Mouse (Mus musculus): ENCODE results near the gene Nlrp4c.
"Not testable (repeated sequence)": the region's sequence is repeated elsewhere in the genome, so short reads cannot be mapped to it uniquely, and the experiment has no call there.

The Nlrp4c gene

GRCm38 (mm10) chr7:6044861-6045260 is at the start of gene Nlrp4c:
TSS of gene Nlrp4c (plus strand) at chr7:6045161.
- DNase-seq, result no peak

- no peak for DNase-seq
Observed at GRCm38 (mm10) chr7:6010910-6011309, 34.1 kb upstream of the Nlrp4c start, which contains the start of gene Vmn1r65. TSS of gene Vmn1r65 (minus strand) at chr7:6011010.

GRCm38 (mm10) chr7:6119501-6119900 is 74.5 kb downstream of the Nlrp4c start:
- no peak for DNase-seq

- not testable (repeated sequence) for DNase-seq
Observed at GRCm38 (mm10) chr7:6120104-6120503, 75.1 kb downstream of the Nlrp4c start.

- DNase-seq, result not testable (repeated sequence)
Observed at GRCm38 (mm10) chr7:6121128-6121527, 76.2 kb downstream of the Nlrp4c start.

GRCm38 (mm10) chr7:6126690-6127448 is 81.9 kb downstream of the Nlrp4c start:
- DNase-seq, result peak; percentile 79 to 88

- no peak for DNase-seq
Observed at GRCm38 (mm10) chr7:6130346-6130745, 85.4 kb downstream of the Nlrp4c start.

GRCm38 (mm10) chr7:6132646-6133045 is 87.7 kb downstream of the Nlrp4c start:
- no peak for DNase-seq

- DNase-seq, result no peak
Observed at GRCm38 (mm10) chr7:6136497-6136896, 91.5 kb downstream of the Nlrp4c start.

GRCm38 (mm10) chr7:6139295-6139694 is 94.3 kb downstream of the Nlrp4c start:
- DNase-seq, result no peak

- no peak for DNase-seq
Observed at GRCm38 (mm10) chr7:6143991-6144531, 99.1 kb downstream of the Nlrp4c start.

- DNase-seq, result no peak
Observed at GRCm38 (mm10) chr7:6145423-6146188, 100.6 kb downstream of the Nlrp4c start.

- DNase-seq, result no peak
Observed at GRCm38 (mm10) chr7:6146194-6146981, 101.4 kb downstream of the Nlrp4c start.

- no peak for DNase-seq
Observed at GRCm38 (mm10) chr7:6146982-6147325, 102.0 kb downstream of the Nlrp4c start.

- no peak for DNase-seq
Observed at GRCm38 (mm10) chr7:6147688-6148087, 102.7 kb downstream of the Nlrp4c start.

- DNase-seq, result no peak
Observed at GRCm38 (mm10) chr7:6151266-6151665, 106.3 kb downstream of the Nlrp4c start.

- no peak for DNase-seq
Observed at GRCm38 (mm10) chr7:6152036-6152435, 107.1 kb downstream of the Nlrp4c start.

- DNase-seq, result no peak
Observed at GRCm38 (mm10) chr7:6153131-6153530, 108.2 kb downstream of the Nlrp4c start.

- DNase-seq, result no peak
Observed at GRCm38 (mm10) chr7:6154164-6154563, 109.2 kb downstream of the Nlrp4c start.
